Mouse (Mus musculus) hindbrain, embryonic 14.5 days (tissue): ENCODE results near the gene Ccdc189. TPM values are rescaled to one million over a fixed set of nuclear protein-coding genes. Genes with fewer than 3 reads are reported as not detected.

Source experiments
- ATAC-seq: fragments of 200-750 bp; cut with Nextera tagmentation; 2 replicates; pipeline ENCODE4 v1.8.0; 2017; ENCODE audit warnings: moderate number of reproducible peaks, mild to moderate bottlenecking, moderate TSS enrichment, moderate library complexity; ENCODE audit not compliant: low FRiP score
- DNase-seq: peaks from one replicate; pipeline ENCODE4 v3.0.0-alpha.2; 2015; ENCODE audit warnings: low spot score
- H3K27ac ChIP-seq: fragments of 300-500 bp; sonication (generic); 2 replicates; pipeline ENCODE4 v1.5.1; 2014; ENCODE audit warnings: mild to moderate bottlenecking, moderate library complexity
- H3K27me3 ChIP-seq: fragments of 300-500 bp; sonication (generic); 2 replicates; pipeline ENCODE4 v1.6.1; 2014; ENCODE audit warnings: mild to moderate bottlenecking, low read length, mixed read lengths; ENCODE audit not compliant: control insufficient read depth, insufficient read depth
- H3K36me3 ChIP-seq: fragments of 300-500 bp; sonication (generic); replicated peaks from 2 replicates; pipeline ENCODE4 v1.6.1; 2014; ENCODE audit not compliant: control insufficient read depth, insufficient read depth
- H3K4me1 ChIP-seq: fragments of 300-500 bp; sonication (generic); replicated peaks from 2 replicates; pipeline ENCODE4 v1.6.1; 2014; ENCODE audit warnings: antibody characterized with exemption, low read length, mixed read lengths; ENCODE audit not compliant: control insufficient read depth, insufficient read depth
- H3K4me2 ChIP-seq: fragments of 300-500 bp; sonication (generic); replicated peaks from 2 replicates; pipeline ENCODE4 v1.6.1; 2014; ENCODE audit warnings: mild to moderate bottlenecking, moderate library complexity
- H3K4me3 ChIP-seq: fragments of 300-500 bp; sonication (generic); replicated peaks from 2 replicates; pipeline ENCODE4 v1.5.1; 2014; ENCODE audit warnings: mild to moderate bottlenecking, low read length
- H3K9ac ChIP-seq: fragments of 300-500 bp; sonication (generic); 2 replicates; pipeline ENCODE4 v1.6.1; 2014
- H3K9me3 ChIP-seq: fragments of 300-500 bp; sonication (generic); 2 replicates; pipeline ENCODE4 v1.6.1; 2016; ENCODE audit warnings: low read length; ENCODE audit not compliant: control insufficient read depth
- WGBS: fragments of 180-500 bp; shearing (Covaris S2); extraction: QIAGEN DNeasy Blood & Tissue Kit; methylation state at CpG from one replicate; pipeline ENCODE4 v1.1.7; 2014; 5-methylcytosine and 5-hydroxymethylcytosine counted together
- polyA plus RNA-seq: library from polyadenylated mRNA; unstranded; fragments of >200 nt; fragmentation: Nextera tagmentation; extraction: Ambion mirVana; gene quantifications from 2 replicates; pipeline ENCODE4 v1.2.1, GENCODE M21; 2014

Ccdc189 gene
- polyA plus RNA-seq, 1 experiment from 2014 or later = 9.8 TPM

DNA sequence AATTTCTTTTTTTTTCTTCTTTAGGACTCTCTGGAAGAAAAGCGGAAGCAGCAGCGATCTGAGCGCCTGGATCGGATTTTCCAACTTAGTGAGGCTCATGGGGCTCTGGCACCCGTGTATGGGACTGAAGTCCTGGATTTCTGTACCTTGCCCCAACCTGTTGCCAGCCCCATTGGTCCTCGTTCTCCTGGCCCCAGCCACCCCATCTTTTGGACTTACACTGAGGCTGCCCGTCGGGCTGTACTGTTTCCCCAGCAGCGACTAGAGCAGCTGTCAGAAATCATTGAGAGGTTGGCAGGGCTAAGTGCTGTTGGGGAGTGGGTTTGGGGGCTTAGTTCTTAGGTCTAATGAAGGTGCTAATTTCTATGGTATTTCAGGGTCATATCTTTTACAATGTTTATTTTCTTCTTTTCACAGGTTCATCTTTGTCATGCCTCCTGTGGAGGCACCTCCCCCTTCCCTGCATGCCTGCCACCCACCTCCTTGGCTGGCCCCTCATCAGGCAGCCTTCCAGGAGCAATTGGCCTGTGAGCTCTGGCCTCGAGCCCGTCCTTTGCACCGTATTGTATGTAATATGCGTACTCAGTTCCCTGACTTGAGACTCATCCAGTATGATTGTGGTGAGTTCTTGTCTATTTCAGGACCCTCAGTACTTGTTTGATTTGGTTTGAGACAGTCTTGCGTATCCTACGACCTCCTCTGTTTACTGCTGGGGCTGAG, 39.1 kb downstream of the Ccdc189 start:
- Histone ChIP-seq H3K27ac (no peak overlapping the region), H3K4me1 (no peaks in the 10 kb centered on the region), H3K27me3 (no peaks in the 10 kb centered on the region), H3K9ac (no peak overlapping the region), H3K4me3 (no peak overlapping the region), H3K9me3 (no peaks in the 10 kb centered on the region), H3K36me3 (peaks cover 87% of the 10 kb centered on the region), H3K4me2 (no peak overlapping the region)
- 89% methylated on average over 15 of the region's 15 CpGs for WGBS
- DNase-seq (no peak), ATAC-seq (no peak)

DNA sequence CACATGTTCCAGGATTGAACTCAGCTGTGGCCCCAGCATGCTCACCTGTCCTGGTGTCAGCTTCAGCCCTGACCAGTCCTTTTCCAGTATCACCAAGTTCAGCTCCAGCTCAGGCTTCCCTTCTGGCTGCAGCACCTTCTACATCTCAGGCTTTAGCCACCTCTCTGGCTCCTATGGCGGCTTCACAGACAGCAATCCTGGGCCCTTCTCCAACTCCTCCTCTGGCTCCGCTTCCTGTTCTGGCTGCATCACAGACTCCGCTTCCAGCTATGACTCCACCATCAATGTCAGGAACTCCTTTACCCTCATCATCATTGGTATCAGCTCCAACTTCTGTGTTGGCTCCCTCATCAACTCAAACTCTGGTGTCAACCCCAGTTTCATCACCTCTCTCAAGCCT, 46.7 kb downstream of the Ccdc189 start:
- WGBS = 96% methylated on average over 3 of the region's 3 CpGs
- H3K4me1 ChIP-seq = 0 out of 2 replicates have a peak, but pooled peaks cover 3% of the 10 kb centered on the region
- ATAC-seq (no peak), DNase-seq (no peak)
- H3K9ac ChIP-seq = no peak overlapping the region
- H3K9me3 ChIP-seq = no peaks in the 10 kb centered on the region
- no peak overlapping the region for H3K27ac ChIP-seq
- H3K36me3 ChIP-seq = peaks cover 98% of the 10 kb centered on the region
- no peak overlapping the region for H3K4me3 ChIP-seq
- H3K4me2 ChIP-seq = no peak overlapping the region
- H3K27me3 ChIP-seq = no peaks in the 10 kb centered on the region

Other genes with a start within 250 kb of the Ccdc189 start
- 4.8 and 6.1 TPM in 2 replicates for gene Zfp768, start 243.0 kb downstream of the Ccdc189 start, polyA plus RNA-seq
- 8.2 and 8.5 TPM in 2 replicates for gene Zfp747, start 212.5 kb downstream of the Ccdc189 start, polyA plus RNA-seq
- 4.5 and 5.7 TPM in 2 replicates for gene 9130019O22Rik, start 201.4 kb downstream of the Ccdc189 start, polyA plus RNA-seq
- 6.1 and 6.4 TPM in 2 replicates for gene E430018J23Rik, start 195.0 kb downstream of the Ccdc189 start, polyA plus RNA-seq
- 4.2 and 5.3 TPM in 2 replicates for gene Zfp764, start 181.8 kb downstream of the Ccdc189 start, polyA plus RNA-seq
- gene Zfp688, start 166.5 kb downstream of the Ccdc189 start, polyA plus RNA-seq = 25.6 and 31.6 TPM in 2 replicates
- gene Zfp689, start 139.4 kb downstream of the Ccdc189 start, polyA plus RNA-seq = 12.9 and 14.0 TPM in 2 replicates
- 36.1 and 37.5 TPM in 2 replicates for gene Prr14, start 129.0 kb downstream of the Ccdc189 start, polyA plus RNA-seq
- 13.6 and 15.3 TPM in 2 replicates for gene Fbrs, start 109.4 kb downstream of the Ccdc189 start, polyA plus RNA-seq
- gene Srcap, start 76.6 kb downstream of the Ccdc189 start, polyA plus RNA-seq = 62.1 and 67.3 TPM in 2 replicates
- gene Gm42715, start 69.0 kb downstream of the Ccdc189 start, polyA plus RNA-seq = 15.6 TPM in 2 replicates
- gene Tmem265, start 27.2 kb downstream of the Ccdc189 start, polyA plus RNA-seq = 7.1 and 10.3 TPM in 2 replicates
- 53.5 and 64.3 TPM in 2 replicates for gene Phkg2, start 15.3 kb downstream of the Ccdc189 start, polyA plus RNA-seq
- 37.4 and 40.6 TPM in 2 replicates for gene Rnf40, start 172 bp upstream of the Ccdc189 start, polyA plus RNA-seq
- 22.2 and 22.9 TPM in 2 replicates for gene Zfp629, start 27.2 kb upstream of the Ccdc189 start, polyA plus RNA-seq
- gene Bcl7c, start 120.3 kb upstream of the Ccdc189 start, polyA plus RNA-seq = 50.2 and 57.4 TPM in 2 replicates
- gene Ctf1, start 124.1 kb upstream of the Ccdc189 start, polyA plus RNA-seq = 3.1 and 4.2 TPM in 2 replicates
- gene Ctf2, start 143.6 kb upstream of the Ccdc189 start, polyA plus RNA-seq = 0.25 TPM in 1 of 2 replicates, not detected in the other
- 5.6 and 6.9 TPM in 2 replicates for gene Fbxl19, start 155.9 kb upstream of the Ccdc189 start, polyA plus RNA-seq
- gene Orai3, start 181.2 kb upstream of the Ccdc189 start, polyA plus RNA-seq = 4.8 and 7.3 TPM in 2 replicates
- gene Setd1a, start 188.1 kb upstream of the Ccdc189 start, polyA plus RNA-seq = 18.7 and 19.1 TPM in 2 replicates
- not detected in 2 replicates for gene Gm49388, start 197.0 kb upstream of the Ccdc189 start, polyA plus RNA-seq
- 10.6 and 11.0 TPM in 2 replicates for gene Hsd3b7, start 212.0 kb upstream of the Ccdc189 start, polyA plus RNA-seq
- gene Stx4a, start 235.7 kb upstream of the Ccdc189 start, polyA plus RNA-seq = 9.6 and 10.6 TPM in 2 replicates
- 59.7 and 66.2 TPM in 2 replicates for gene Stx1b, start 236.0 kb upstream of the Ccdc189 start, polyA plus RNA-seq